Mouse (Mus musculus): ENCODE measurements around the gene Rdh1.

GRCm38 (mm10) chr10:127724178-127724577 lies 35.3 kb upstream of the Rdh1 start, which contains the start of gene Tac2:
- no peak for TF ChIP-seq EP300 (IDR thresholded peaks at IDR 0.05; ENCODE audit: low read depth)
- TF ChIP-seq CTCF (IDR thresholded peaks at IDR 0.05; ENCODE audit: low read depth) = no peak

All from heart, postnatal 0 days (tissue).